Mouse (Mus musculus) spleen, postnatal 36 days (tissue): Measurements from ENCODE around the gene Stard8.
"Not testable (repeated sequence)": the region's sequence is repeated elsewhere in the genome, so short reads cannot be mapped to it uniquely, and the experiment has no call there.

ENCODE experiments used
- DNase-seq, 2 experiments: peaks; one replicate each; pipeline ENCODE4 v3.0.0; 2022; ENCODE audit warnings: low spot score in 2 of 2, mixed read lengths in 1 of 2

Stard8 gene

DNA sequence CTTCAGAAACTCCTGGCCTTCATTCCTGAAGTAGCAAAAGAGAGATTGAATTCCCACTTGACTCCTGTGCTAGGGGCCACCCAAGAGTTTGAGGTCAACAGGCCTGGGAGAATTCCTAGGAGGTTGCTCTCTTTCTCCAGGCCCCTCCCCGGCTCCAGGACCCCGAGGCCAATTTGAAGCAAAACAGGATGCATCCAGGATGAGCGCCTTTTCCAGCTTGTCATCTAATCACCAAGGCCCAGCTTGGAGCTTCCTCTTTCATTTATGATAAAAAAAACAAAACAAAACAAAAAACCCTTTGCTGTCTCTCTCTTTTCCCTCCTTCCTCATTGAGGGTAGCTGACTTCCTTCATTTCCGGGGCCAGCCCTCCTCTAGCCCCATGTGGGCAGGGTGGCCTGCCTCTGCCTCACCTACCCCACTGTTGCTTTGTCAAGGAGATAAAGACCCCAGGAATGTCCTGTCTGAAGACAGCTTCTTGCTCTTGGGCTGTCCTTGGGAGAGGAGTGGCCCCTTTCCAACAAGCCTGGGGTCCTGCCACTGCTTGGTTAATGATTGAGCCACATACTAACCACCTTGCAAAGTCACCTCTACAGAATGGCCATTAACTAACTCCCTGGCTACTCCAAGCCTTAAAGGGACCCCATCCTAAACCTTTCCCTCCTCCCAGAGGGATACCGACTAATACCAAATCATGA, 43.5 kb downstream of the Stard8 start:
- DNase-seq: peak in 1 of 2 experiments; percentile 7

DNA sequence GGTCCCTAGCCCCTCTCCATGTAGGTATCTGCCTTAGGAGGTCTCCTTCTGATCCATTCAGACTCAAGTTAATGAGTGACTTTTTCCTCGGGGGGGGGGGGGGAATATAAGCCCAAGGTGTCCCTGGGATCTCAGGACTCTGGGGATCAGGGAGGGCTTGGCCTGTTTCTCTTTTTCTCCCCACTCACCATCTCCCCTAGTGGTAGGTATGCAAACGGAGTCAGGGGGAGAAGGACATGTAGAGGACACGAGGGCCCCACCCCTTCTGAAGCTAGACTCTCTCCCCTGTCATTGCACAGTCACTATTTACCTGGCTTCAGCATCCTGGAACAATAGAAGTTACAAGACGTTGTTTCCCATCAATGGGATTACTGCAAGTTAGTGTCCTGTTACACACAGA, 45.1 kb downstream of the Stard8 start:
- no peak for DNase-seq

DNA sequence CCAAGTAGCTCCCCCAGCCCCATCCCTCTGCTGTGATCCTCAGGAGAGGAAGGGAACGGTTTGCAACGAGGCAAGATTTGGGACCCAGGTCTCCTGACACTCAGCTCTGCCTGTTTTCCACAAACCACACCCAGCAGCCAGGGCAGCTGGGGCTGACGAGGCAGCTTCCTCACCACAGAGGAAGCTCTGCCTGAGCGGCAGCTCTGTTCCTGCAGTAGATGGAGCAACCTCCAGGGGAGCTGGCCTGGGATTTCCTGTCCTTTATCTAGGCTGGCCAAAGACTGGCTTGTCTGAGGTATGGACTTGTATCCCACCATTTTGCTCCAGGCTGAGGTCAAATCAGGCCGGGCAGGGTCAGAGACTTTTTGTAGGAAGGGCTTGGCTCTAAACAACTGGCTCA, 46.2 kb downstream of the Stard8 start:
- DNase-seq: peak in 1 of 2 experiments; percentile 3

DNA sequence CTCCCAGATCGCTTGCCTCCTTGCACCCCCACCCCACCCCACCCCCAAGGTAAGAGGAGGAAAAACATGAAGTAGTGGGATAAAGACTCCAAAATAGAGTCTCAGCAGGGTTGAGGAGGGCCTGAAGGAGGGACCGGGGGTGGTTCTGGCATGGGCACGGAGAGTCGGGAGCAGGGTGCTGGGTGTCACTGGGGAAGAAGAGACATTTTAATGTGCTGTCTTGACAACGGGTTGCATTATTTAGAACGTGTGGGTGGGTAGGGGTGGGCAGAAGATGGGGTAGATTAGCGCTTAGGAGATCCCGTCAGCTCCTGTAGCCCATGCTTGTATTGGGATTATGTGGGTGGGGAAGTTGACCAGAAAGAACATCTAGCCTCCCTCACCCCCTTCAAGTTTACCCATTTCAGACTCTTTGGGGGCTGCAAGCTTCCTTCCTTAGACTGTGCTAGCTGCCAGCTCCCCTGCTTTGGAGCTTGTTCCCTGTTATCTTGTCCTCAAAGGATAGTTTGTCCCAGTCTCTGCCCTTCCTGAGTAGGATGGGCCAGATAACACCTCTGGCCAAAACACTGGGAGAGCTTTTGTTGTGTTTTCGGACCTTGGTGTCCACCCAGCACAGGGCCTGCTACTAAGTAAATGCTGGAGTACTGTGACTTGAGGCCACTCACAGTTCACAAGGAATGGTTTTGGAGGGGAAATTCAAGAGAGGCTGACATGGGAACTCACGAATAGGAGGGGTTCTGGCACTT, 47.9 kb downstream of the Stard8 start:
- no peak for DNase-seq

DNA sequence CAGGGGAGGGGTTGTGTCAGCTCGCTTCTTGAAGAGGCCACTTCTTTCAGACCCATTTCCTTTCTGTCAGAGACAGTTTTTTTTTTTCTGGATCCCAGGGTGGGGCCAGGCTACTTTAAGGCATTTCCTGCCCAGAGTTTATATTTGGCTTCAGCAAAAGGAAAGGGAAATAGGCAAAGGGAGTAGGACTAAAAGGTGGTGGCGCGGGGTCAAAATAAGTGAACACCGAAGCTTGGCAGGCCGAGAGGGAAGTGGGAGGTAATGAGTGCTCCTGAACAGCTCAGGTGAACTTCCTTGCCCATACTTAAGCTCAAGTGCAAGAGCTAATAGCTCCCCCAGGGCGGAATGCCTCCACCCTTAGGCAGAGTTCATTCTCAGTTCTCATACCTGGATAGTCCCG, 49.2 kb downstream of the Stard8 start:
- DNase-seq: no peak

DNA sequence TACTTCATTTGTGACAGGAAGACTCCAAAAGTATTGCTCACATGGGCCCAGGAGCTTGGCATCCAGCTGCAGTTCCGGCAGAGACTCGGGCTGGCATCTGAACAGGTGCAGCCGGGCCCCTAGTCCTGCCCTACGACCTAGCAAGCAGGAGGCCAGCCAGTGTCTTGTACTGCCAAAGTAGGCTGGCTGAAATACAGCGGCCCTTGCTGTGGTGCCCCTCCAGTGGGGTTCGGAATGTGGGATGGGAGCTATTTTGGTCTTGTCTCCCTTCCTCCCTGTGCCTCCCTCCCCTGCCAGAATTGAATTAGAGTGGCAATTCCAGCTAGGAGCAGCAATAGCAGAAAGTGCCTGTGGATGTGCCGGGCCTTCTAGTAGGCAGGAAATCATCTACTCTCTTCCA, 51.5 kb downstream of the Stard8 start:
- DNase-seq: no peak

DNA sequence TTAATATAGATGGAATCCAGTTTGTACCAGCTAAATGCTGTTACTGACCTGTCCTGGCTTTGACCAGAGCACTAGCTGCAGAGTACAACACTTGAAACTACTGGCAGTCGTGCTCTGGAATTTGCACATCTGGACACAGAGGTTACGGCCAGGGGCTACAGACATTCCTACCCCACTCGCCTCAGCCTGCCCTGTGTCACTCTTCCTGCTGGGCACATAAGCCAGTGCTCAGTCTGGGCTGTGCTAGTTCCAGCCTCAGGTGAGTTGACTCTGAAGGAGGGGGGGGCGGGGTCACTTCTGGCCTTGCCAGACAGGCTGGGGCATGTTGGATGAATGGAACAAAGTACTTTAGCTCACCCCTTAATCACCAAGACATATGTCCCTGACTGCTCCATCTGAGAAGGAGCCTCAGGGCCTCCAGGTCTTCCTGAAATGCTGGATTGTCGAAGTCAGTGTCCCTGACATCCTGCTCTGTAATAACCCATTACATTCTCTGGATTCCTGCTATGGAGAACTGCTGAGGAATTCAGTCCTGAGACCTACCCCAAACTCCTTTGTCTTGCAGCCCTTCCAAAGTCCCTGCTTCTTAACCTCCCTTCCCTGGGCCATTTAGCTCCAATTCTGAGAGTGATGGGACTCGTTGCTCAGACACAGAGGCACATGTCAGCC, 54.9 kb downstream of the Stard8 start:
- DNase-seq: no peak

DNA sequence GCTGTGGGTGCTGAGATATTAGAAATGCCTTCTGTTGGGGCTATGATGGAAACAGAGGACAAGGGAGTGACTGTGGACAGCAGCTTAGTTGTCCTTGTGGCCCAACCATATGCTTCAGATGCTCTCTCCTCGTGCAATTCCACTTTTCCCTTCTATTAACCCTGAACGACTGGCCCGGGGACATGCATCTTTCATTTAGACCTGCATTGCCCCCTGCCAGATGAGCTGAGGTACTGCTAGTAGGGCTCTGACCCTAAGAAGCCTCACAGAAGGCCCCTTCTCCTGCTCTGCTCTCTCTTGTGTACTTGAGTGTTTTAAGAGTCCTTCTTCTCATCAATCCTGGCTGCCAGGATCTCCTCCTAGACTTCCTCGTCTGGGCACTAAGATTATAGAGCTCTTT, 56.1 kb downstream of the Stard8 start:
- DNase-seq: no peak

DNA sequence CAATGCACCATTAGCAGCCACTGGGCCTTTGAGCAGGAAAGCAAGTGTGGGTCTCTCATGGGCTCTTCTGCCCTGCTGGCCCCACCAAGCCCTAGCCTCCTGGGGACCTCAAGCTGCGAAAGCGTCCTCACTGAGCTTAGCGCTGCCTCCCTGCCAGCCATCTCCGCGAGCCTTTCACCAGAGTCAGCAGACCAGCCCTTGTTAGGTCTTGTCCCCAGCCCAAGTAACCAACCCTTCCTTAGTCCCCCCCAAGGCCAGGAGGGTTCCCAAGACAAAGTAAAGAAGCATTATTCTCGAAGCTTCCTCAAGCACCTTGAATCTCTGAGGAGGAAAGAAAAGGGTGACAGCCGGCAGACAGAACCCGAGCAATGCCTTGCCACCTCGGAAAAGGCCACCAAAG, 62.5 kb downstream of the Stard8 start:
- no peak for DNase-seq

DNA sequence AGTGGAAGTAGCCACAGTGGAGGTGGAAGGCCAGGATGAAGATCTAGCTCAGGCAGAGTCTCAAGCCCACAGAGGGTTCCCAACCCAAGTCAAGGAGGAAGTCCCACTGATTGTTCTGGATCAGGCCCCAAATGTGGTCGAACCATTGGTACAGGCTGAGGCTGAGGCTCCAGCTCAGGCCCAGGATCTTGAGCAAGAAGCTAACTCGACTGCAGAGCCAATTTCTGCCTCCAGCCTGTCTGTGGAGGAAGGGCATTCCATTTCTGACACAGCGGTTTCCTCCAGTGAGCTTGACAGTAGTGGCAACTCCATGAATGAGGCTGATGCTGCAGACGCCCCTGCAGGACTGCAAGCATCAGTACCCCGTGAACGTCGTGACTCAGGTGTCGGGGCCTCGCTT, 63.5 kb downstream of the Stard8 start:
- DNase-seq: no peak

DNA sequence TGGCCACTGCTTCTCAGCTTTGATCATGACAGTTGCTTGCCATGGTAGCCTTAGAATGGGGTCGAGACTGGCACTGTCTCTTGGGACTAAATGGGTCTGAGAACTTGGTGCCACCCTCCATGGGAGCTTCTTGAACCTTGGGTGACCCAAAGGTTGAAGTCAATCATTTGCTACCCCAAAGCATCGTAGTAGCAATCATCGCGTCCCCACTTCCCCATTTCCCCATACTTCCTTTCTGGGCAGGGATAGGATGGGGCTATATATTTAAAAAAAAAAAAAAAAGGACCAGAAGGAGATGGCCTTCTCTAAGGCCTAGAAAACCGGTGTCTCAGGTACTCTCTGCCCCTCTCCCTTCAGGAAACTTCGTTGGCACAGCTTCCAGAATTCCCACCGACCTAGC, 64.2 kb downstream of the Stard8 start:
- DNase-seq: no peak

DNA sequence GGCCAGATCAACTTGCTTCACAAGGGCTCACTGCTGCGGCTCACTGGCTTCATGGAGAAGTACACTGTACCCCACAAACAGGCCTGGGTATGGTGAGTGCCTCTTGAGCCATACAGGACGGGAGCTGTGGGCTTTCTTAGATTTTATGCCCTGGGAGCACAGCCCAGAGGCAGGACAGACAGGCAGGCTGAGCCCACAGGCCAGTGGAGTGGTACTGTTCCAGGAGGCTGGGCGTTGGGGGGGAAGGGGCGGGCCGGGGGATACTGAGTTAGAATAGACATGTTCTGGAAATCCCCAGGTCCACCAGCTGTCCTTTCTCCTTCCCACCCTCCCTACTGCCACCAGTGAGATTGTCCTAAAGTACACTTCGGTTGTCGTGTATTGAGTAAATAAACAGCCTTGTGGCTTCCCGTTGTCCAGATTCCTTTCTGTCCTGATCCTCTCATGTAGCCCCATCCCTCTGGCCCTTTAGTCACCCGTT, 64.7 kb downstream of the Stard8 start:
- DNase-seq: no peak

DNA sequence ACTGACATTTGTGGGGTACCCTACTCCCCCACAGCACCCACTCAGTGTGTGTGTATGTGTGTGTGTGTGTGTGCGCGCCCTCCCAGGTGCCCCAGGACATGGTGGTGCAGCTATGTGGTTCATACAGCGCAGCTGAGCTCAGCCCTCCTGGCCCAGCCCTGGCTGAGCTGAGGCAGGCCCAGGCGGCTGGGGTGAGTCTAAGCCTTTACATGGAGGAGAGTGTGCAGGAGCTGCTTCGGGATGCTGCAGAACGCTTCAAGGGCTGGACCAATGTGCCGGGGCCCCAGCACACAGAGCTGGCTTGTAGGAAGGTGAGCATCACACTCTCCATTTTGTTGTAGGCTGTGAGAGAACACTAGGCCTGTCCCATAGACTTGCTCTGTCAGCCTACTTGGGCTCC, 68.1 kb downstream of the Stard8 start:
- DNase-seq: no peak

DNA sequence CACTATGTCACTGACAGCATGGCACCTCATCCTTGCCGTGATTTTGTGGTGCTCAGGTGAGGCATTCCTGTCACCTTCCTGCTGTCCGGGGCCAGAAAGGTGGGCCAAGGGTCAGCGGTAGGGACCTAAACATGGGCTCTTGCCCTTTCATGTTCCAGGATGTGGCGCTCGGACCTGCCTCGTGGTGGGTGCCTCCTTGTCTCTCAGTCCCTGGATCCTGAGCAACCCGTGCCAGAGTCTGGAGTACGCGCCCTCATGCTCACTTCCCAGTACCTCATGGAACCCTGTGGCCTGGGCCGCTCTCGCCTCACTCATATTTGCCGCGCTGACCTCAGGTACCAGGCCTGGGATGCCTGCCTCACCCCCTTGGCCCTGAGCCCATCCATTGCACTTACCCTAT, 69.5 kb downstream of the Stard8 start:
- DNase-seq: no peak

DNA sequence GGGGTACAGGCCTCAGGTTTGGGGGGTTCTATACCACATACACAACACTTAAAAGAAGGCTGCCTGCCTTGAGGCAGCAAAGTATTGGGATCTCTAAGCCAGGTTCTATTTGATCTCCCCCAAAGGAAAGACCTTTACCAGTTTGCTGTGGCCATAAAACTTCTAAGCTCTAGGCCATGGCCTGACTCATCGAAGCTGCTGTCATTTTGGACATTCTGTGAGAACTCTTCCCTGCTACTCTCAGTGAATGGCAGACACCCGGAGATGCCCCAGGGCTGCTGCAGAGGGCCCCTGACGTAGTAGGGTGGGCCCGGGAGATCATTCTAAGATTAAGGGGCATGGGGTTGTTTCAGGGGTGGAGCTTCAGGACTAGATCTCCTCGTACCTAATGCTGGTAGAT, 72.1 kb downstream of the Stard8 start:
- no peak for DNase-seq

DNA sequence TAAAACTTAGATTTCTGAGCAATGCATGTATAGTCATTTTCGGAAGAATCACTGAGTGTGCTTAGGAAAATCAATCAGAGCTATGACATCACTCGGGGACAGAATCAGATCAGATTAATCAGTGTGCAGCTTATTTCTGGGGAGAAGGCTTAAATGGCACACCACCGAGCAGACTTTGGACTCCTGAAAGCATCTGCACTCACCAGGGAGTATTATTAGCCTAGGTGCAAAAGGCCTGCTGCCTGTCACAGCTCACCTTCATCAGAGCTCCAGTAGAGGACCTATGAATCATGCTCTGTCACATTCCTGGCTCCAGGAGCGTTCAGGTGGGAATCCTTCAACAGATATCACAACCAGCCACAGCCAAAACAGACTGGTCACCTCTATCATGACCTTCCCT, 73.4 kb downstream of the Stard8 start:
- DNase-seq: no peak

DNA sequence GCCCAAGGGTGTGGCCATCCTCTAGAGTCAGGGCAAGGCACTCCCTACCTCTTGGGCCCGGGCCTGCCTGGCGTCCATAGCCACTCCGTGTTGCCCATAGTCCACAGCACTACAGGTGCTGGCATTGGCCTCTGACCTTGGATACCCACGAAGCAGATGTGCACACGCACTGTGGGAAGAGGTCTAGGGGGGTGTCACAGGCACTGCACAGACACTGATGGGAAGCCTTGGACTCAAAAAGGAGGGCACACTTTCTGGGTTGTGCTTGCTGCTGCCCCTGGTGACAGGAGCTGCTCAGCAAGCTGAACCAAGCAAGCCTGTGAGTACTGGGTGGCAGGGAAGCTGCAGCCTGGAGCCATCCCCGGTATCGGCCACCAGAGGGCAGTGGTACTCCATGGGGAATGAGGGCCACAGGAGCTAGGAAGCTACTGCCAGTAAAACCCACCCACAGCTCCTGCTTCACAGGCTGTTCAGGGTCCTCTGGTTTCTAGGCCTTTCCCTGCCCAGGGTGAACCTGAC, 75.4 kb downstream of the Stard8 start:
- DNase-seq: not testable (repeated sequence)

DNA sequence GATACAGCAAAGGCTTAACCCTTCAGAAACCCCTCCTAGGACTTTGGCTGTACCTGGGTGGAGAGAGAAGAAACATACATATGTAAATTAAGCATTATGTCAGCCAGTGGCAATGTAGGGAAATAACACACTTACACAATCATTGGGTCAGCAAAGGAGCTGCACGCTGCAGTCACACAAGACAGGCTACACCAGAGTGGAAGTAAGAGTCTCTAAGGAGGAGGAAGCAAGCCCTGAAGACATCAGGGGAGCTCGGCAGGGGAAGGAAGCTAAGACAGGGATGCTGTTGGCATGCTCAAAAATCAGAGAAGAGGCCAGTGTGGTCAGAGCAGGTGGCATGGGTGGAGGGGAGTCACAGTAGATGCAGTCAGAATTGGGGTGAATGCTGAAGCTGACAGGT, 89.7 kb downstream of the Stard8 start:
- no peak for DNase-seq

DNA sequence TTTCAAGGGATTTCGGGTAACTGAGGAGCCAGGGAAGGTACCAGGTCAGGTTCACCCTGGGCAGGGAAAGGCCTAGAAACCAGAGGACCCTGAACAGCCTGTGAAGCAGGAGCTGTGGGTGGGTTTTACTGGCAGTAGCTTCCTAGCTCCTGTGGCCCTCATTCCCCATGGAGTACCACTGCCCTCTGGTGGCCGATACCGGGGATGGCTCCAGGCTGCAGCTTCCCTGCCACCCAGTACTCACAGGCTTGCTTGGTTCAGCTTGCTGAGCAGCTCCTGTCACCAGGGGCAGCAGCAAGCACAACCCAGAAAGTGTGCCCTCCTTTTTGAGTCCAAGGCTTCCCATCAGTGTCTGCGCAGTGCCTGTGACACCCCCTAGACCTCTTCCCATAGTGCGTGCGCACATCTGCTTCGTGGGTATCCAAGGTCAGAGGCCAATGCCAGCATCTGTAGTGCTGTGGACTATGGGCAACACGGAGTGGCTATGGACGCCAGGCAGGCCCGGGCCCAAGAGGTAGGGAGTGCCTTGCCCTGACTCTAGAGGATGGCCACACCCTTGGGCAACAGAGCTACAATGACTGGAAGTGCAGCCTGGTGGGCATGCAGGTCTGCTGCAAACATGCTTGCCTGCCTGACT, 108.2 kb downstream of the Stard8 start:
- not testable (repeated sequence) for DNase-seq

DNA sequence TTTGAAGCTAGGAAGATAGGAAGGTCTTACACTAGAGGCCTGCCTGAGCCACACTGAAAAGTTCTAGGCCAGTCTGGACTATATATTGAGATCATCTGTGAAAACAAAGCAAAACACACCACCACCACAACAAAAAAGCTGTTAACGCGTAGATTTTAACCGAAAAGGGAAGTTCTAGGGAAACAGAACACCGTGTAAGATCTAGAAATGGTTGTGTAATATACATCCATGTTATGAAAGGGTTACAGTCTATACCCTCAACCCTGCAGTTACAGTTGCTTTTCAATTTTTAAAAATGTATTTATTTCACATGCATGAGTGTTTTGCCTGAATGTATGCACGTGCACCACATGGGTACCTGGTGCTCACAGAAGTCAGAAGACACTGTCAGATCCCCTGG, 116.5 kb downstream of the Stard8 start:
- DNase-seq: no peak
